Mouse (Mus musculus) layer of hippocampus, adult 9-11 months (tissue): Measurements from ENCODE around the gene Thrsp.

ENCODE experiments used
- DNase-seq: peaks from one replicate; pipeline ENCODE4 v3.0.0; 2022

Thrsp gene

GRCm38 (mm10) chr7:97416473-97416872 lies 1.1 kb downstream of the Thrsp start:
- DNase-seq: no peak

GRCm38 (mm10) chr7:97414915-97415687 lies 2.4 kb downstream of the Thrsp start:
- no peak for DNase-seq

- no peak for DNase-seq
These were observed 3.1 kb downstream of the Thrsp start for GRCm38 (mm10) chr7:97414426-97414825.

GRCm38 (mm10) chr7:97413981-97414380 lies 3.5 kb downstream of the Thrsp start:
- DNase-seq: no peak

- no peak for DNase-seq
These were observed 6.0 kb downstream of the Thrsp start for GRCm38 (mm10) chr7:97411575-97411974.

- no peak for DNase-seq
These were observed 6.4 kb downstream of the Thrsp start for GRCm38 (mm10) chr7:97411106-97411505.

GRCm38 (mm10) chr7:97407145-97407544 lies 10.4 kb downstream of the Thrsp start:
- no peak for DNase-seq

- DNase-seq: peak; percentile 64
These were observed 17.4 kb downstream of the Thrsp start, which contains the start of gene Ndufc2 for GRCm38 (mm10) chr7:97399960-97400715. TSS of gene Ndufc2 (plus strand) at chr7:97400003.

- DNase-seq: no peak
These were observed 18.6 kb downstream of the Thrsp start for GRCm38 (mm10) chr7:97398943-97399342.

- no peak for DNase-seq
These were observed 23.2 kb downstream of the Thrsp start for GRCm38 (mm10) chr7:97394375-97394774.

GRCm38 (mm10) chr7:97392079-97392445 lies 25.5 kb downstream of the Thrsp start:
- DNase-seq: no peak

- peak; percentile 39 for DNase-seq
These were observed 26.0 kb downstream of the Thrsp start for GRCm38 (mm10) chr7:97391293-97392078.

GRCm38 (mm10) chr7:97388541-97388940 lies 29.0 kb downstream of the Thrsp start:
- no peak for DNase-seq

GRCm38 (mm10) chr7:97387561-97388147 lies 29.9 kb downstream of the Thrsp start:
- DNase-seq: no peak

GRCm38 (mm10) chr7:97386806-97387370 lies 30.6 kb downstream of the Thrsp start:
- peak; percentile 93 for DNase-seq

GRCm38 (mm10) chr7:97386106-97386805 lies 31.3 kb downstream of the Thrsp start:
- peak; percentile 36 for DNase-seq

- no peak for DNase-seq
These were observed 33.9 kb downstream of the Thrsp start for GRCm38 (mm10) chr7:97383496-97384132.

- no peak for DNase-seq
These were observed 34.9 kb downstream of the Thrsp start for GRCm38 (mm10) chr7:97382661-97383060.

- no peak for DNase-seq
These were observed 36.9 kb downstream of the Thrsp start for GRCm38 (mm10) chr7:97380500-97381123.

- DNase-seq: no peak
These were observed 38.2 kb downstream of the Thrsp start for GRCm38 (mm10) chr7:97379304-97379703.

- DNase-seq: no peak
These were observed 41.6 kb downstream of the Thrsp start for GRCm38 (mm10) chr7:97375906-97376305.
